Mouse (Mus musculus) heart, postnatal 10 days (tissue): ENCODE data around the gene Jade2. TPM values are rescaled to one million over a fixed set of nuclear protein-coding genes. Genes with fewer than 3 reads are reported as not detected.
"Not testable (repeated sequence)": the region's sequence is repeated elsewhere in the genome, so short reads cannot be mapped to it uniquely, and the experiment has no call there.

ENCODE experiments used
- DNase-seq, 2 experiments: peaks; one replicate each; pipeline ENCODE4 v3.0.0; 2021
- intact Hi-C: fragments of 180-260 bp; cut with DNase I; formaldehyde crosslinking; loops from one replicate; pipeline ENCODE4 v1.15.1; 2025
- total RNA-seq, 2 experiments: library from RNA; stranded (reverse); gene quantifications; 2 replicates each; pipeline ENCODE4 v1.2.3; 2021

Gene Jade2
- total RNA-seq, 2 experiments from 2014 or later = 3.5 to 6.6 TPM

GRCm38 (mm10) chr11:51807108-51807879, 50.2 kb downstream of the Jade2 start:
- no peak for DNase-seq
- intact Hi-C loops = no loop called here

- intact Hi-C loops = no loop called here
Observed at GRCm38 (mm10) chr11:51805221-51805981, 52.1 kb downstream of the Jade2 start.

GRCm38 (mm10) chr11:51800634-51801325, 56.7 kb downstream of the Jade2 start:
- intact Hi-C loops = no loop called here
- peak; percentile 55 to 64 for DNase-seq

More at GRCm38 (mm10) chr11:51805221-51805981, 52.1 kb downstream of the Jade2 start:
- DNase-seq = peak; percentile 80 to 85

GRCm38 (mm10) chr11:51796272-51796671, 61.2 kb downstream of the Jade2 start:
- intact Hi-C loops = no loop called here
- peak; percentile 37 to 41 for DNase-seq

- DNase-seq = no peak
- intact Hi-C loops = no loop called here
Observed at GRCm38 (mm10) chr11:51790662-51791061, 66.8 kb downstream of the Jade2 start.

- DNase-seq = not testable (repeated sequence)
- intact Hi-C loops = loop anchor here (5.0 kb wide), 1 partner anchor 52 kb away; no protein-coding TSS in a partner anchor
Observed at GRCm38 (mm10) chr11:51789735-51790134, 67.7 kb downstream of the Jade2 start.

- intact Hi-C loops = loop anchor here (5.0 kb wide), 1 partner anchor 49 kb away; no protein-coding TSS in a partner anchor
- DNase-seq = peak; percentile 29 to 61
Observed at GRCm38 (mm10) chr11:51785926-51786325, 71.5 kb downstream of the Jade2 start.

- intact Hi-C loops = no loop called here
- DNase-seq = no peak
Observed at GRCm38 (mm10) chr11:51782721-51783120, 74.7 kb downstream of the Jade2 start.

- intact Hi-C loops = no loop called here
Observed at GRCm38 (mm10) chr11:51780773-51781267, 76.6 kb downstream of the Jade2 start.

GRCm38 (mm10) chr11:51777478-51777877, 80.0 kb downstream of the Jade2 start:
- DNase-seq = no peak
- intact Hi-C loops = no loop called here

More at GRCm38 (mm10) chr11:51780773-51781267, 76.6 kb downstream of the Jade2 start:
- DNase-seq = no peak

GRCm38 (mm10) chr11:51775507-51775906, 81.9 kb downstream of the Jade2 start:
- intact Hi-C loops = no loop called here

GRCm38 (mm10) chr11:51768296-51768695, 89.2 kb downstream of the Jade2 start:
- no peak for DNase-seq
- intact Hi-C loops = no loop called here

More at GRCm38 (mm10) chr11:51775507-51775906, 81.9 kb downstream of the Jade2 start:
- DNase-seq = no peak

GRCm38 (mm10) chr11:51767579-51768220, 89.8 kb downstream of the Jade2 start:
- intact Hi-C loops = no loop called here
- DNase-seq = no peak

GRCm38 (mm10) chr11:51764816-51765215, 92.6 kb downstream of the Jade2 start:
- no peak for DNase-seq
- intact Hi-C loops = loop anchor here (1.0 kb wide), 1 partner anchor 9 kb away; no protein-coding TSS in a partner anchor

- no peak for DNase-seq
- intact Hi-C loops = loop anchor here (1.0 kb wide), 1 partner anchor 8 kb away; no protein-coding TSS in a partner anchor
Observed at GRCm38 (mm10) chr11:51763955-51764354, 93.5 kb downstream of the Jade2 start.

Other genes starting within 250 kb of the Jade2 start
- 10 to 100 TPM; 30.5 to 30.9 TPM for gene Nhp2, start 237.9 kb downstream of the Jade2 start, total RNA-seq
- 10 to 100 TPM; 24.1 to 25.4 TPM for gene Rmnd5b, start 221.8 kb downstream of the Jade2 start, total RNA-seq
- 10 to 100 TPM; 35.0 to 40.5 TPM for gene N4bp3, start 206.8 kb downstream of the Jade2 start, total RNA-seq
- 1 to 10 TPM; 1.4 to 2.1 TPM for gene D930048N14Rik, start 206.7 kb downstream of the Jade2 start, total RNA-seq
- gene 0610009B22Rik, start 168.8 kb downstream of the Jade2 start, total RNA-seq = 10 to 100 TPM; 27.5 to 30.1 TPM
- gene Sec24a, start 94.0 kb downstream of the Jade2 start, total RNA-seq = 10 to 100 TPM; 22.4 to 22.8 TPM
- gene Sar1b, start 94.0 kb downstream of the Jade2 start, total RNA-seq = 10 to 100 TPM; 94.0 to 96.2 TPM
- 10 to 100 TPM; 20.3 to 21.0 TPM for gene Cdkn2aipnl, start 110.0 kb upstream of the Jade2 start, total RNA-seq
- 100 to 1,000 TPM; 188 to 192 TPM for gene Ube2b, start 143.1 kb upstream of the Jade2 start, total RNA-seq
- 10 to 100 TPM in 1 of 2 experiments, 1 to 10 TPM in 1; 7.9 to 10.2 TPM for gene Cdkl3, start 146.6 kb upstream of the Jade2 start, total RNA-seq
- gene Ppp2ca, start 241.0 kb upstream of the Jade2 start, total RNA-seq = 10 to 100 TPM; 74.3 to 75.9 TPM